Mouse (Mus musculus): Measurements from ENCODE around the gene Ube2r2. TPM values are rescaled to one million over a fixed set of nuclear protein-coding genes. Genes with fewer than 3 reads are reported as not detected.

The Ube2r2 gene
- polyA plus RNA-seq, 1 experiment from 2014 or later, result 106 TPM

GRCm38 (mm10) chr4:41189809-41190208 lies 54.3 kb downstream of the Ube2r2 start:
- 85% methylated on average over 2 of the region's 2 CpGs for WGBS
- Histone ChIP-seq H3K4me2 (no peak overlapping the region), H3K4me1 (replicated peaks) (no peaks in the 10 kb centered on the region), H3K4me3 (replicated peaks) (no peak overlapping the region), H3K27me3 (no peaks in the 10 kb centered on the region), H3K27ac (no peak overlapping the region), H3K9ac (replicated peaks) (no peak overlapping the region), H3K36me3 (peaks cover 94% of the 10 kb centered on the region), H3K9me3 (no peaks in the 10 kb centered on the region)
- no peak for ATAC-seq (ENCODE audit: insufficient number of reproducible peaks, insufficient read depth, low FRiP score, low TSS enrichment, low read depth)

- H3K9me3 ChIP-seq, result no peaks in the 10 kb centered on the region
- no peak overlapping the region for H3K4me3 ChIP-seq (replicated peaks)
- H3K9ac ChIP-seq (replicated peaks), result no peak overlapping the region
- no peak overlapping the region for H3K4me2 ChIP-seq
- H3K27me3 ChIP-seq, result no peaks in the 10 kb centered on the region
- H3K4me1 ChIP-seq (replicated peaks), result no peaks in the 10 kb centered on the region
- H3K27ac ChIP-seq, result no peak overlapping the region; the same call in 1 of the 2 replicates
- peaks cover 94% of the 10 kb centered on the region for H3K36me3 ChIP-seq
- 63% methylated on average over 14 of the region's 14 CpGs for WGBS
- ATAC-seq (ENCODE audit: insufficient number of reproducible peaks, insufficient read depth, low FRiP score, low TSS enrichment, low read depth), result no peak; the same call in 1 of the 2 replicates
These were observed 57.3 kb downstream of the Ube2r2 start for GRCm38 (mm10) chr4:41192544-41193512.

- Histone ChIP-seq H3K36me3 (peaks cover 98% of the 10 kb centered on the region), H3K4me2 (no peak overlapping the region), H3K27me3 (no peaks in the 10 kb centered on the region), H3K4me1 (replicated peaks) (no peaks in the 10 kb centered on the region), H3K9ac (replicated peaks) (no peak overlapping the region), H3K9me3 (no peaks in the 10 kb centered on the region), H3K27ac (no peak overlapping the region), H3K4me3 (replicated peaks) (no peak overlapping the region)
- 90% methylated on average over 15 of the region's 15 CpGs for WGBS
- ATAC-seq (ENCODE audit: insufficient number of reproducible peaks, insufficient read depth, low FRiP score, low TSS enrichment, low read depth), result no peak
These were observed 59.8 kb downstream of the Ube2r2 start for GRCm38 (mm10) chr4:41195328-41195727.

GRCm38 (mm10) chr4:41196861-41197610 lies 61.5 kb downstream of the Ube2r2 start:
- H3K9me3 ChIP-seq, result no peaks in the 10 kb centered on the region
- H3K36me3 ChIP-seq, result peaks cover 99% of the 10 kb centered on the region
- H3K4me3 ChIP-seq (replicated peaks), result no peak overlapping the region
- 71% methylated on average over 3 of the region's 3 CpGs for WGBS
- H3K27ac ChIP-seq, result no peak overlapping the region
- no peak for ATAC-seq (ENCODE audit: insufficient number of reproducible peaks, insufficient read depth, low FRiP score, low TSS enrichment, low read depth)
- H3K27me3 ChIP-seq, result no peaks in the 10 kb centered on the region
- H3K4me2 ChIP-seq, result no peak overlapping the region
- H3K4me1 ChIP-seq (replicated peaks), result no peaks in the 10 kb centered on the region
- H3K9ac ChIP-seq (replicated peaks), result no peak overlapping the region

- Histone ChIP-seq H3K27ac (no peak overlapping the region), H3K36me3 (peaks cover 97% of the 10 kb centered on the region), H3K9me3 (no peaks in the 10 kb centered on the region), H3K4me3 (replicated peaks) (no peak overlapping the region), H3K4me1 (replicated peaks) (no peaks in the 10 kb centered on the region), H3K27me3 (no peaks in the 10 kb centered on the region), H3K4me2 (no peak overlapping the region), H3K9ac (replicated peaks) (no peak overlapping the region)
- WGBS, result 91% methylated on average over 8 of the region's 8 CpGs
- ATAC-seq (ENCODE audit: insufficient number of reproducible peaks, insufficient read depth, low FRiP score, low TSS enrichment, low read depth), result no peak
These were observed 66.6 kb downstream of the Ube2r2 start for GRCm38 (mm10) chr4:41202135-41202534.

GRCm38 (mm10) chr4:41205751-41206150 lies 70.2 kb downstream of the Ube2r2 start:
- Histone ChIP-seq H3K9ac (replicated peaks) (no peak overlapping the region), H3K27ac (no peak overlapping the region), H3K4me3 (replicated peaks) (no peak overlapping the region), H3K9me3 (no peaks in the 10 kb centered on the region), H3K4me1 (replicated peaks) (no peaks in the 10 kb centered on the region), H3K27me3 (no peaks in the 10 kb centered on the region), H3K36me3 (peaks cover 97% of the 10 kb centered on the region), H3K4me2 (no peak overlapping the region)
- no peak for ATAC-seq (ENCODE audit: insufficient number of reproducible peaks, insufficient read depth, low FRiP score, low TSS enrichment, low read depth)
- WGBS, result 91% methylated on average over 8 of the region's 8 CpGs

GRCm38 (mm10) chr4:41208050-41208449 lies 72.5 kb downstream of the Ube2r2 start:
- no peaks in the 10 kb centered on the region for H3K4me1 ChIP-seq (replicated peaks)
- H3K4me2 ChIP-seq, result no peak overlapping the region
- ATAC-seq (ENCODE audit: insufficient number of reproducible peaks, insufficient read depth, low FRiP score, low TSS enrichment, low read depth), result no peak
- H3K27ac ChIP-seq, result no peak overlapping the region
- peaks cover 94% of the 10 kb centered on the region for H3K36me3 ChIP-seq
- no peak overlapping the region for H3K9ac ChIP-seq (replicated peaks)
- WGBS, result 88% methylated on average over 4 of the region's 4 CpGs
- no peaks in the 10 kb centered on the region for H3K9me3 ChIP-seq
- no peaks in the 10 kb centered on the region for H3K27me3 ChIP-seq
- no peak overlapping the region for H3K4me3 ChIP-seq (replicated peaks)

GRCm38 (mm10) chr4:41225412-41225811 lies 89.9 kb downstream of the Ube2r2 start:
- no peak for ATAC-seq (ENCODE audit: insufficient number of reproducible peaks, insufficient read depth, low FRiP score, low TSS enrichment, low read depth)
- Histone ChIP-seq H3K4me2 (no peak overlapping the region), H3K36me3 (peaks cover 98% of the 10 kb centered on the region), H3K4me3 (replicated peaks) (no peak overlapping the region), H3K27me3 (no peaks in the 10 kb centered on the region), H3K27ac (no peak overlapping the region), H3K9me3 (no peaks in the 10 kb centered on the region), H3K9ac (replicated peaks) (no peak overlapping the region), H3K4me1 (replicated peaks) (no peaks in the 10 kb centered on the region)
- 92% methylated on average over 1 of the region's 1 CpGs for WGBS

GRCm38 (mm10) chr4:41226351-41226750 lies 90.8 kb downstream of the Ube2r2 start:
- H3K9ac ChIP-seq (replicated peaks), result no peak overlapping the region
- 83% methylated on average over 3 of the region's 3 CpGs for WGBS
- H3K27ac ChIP-seq, result no peak overlapping the region
- H3K9me3 ChIP-seq, result no peaks in the 10 kb centered on the region
- no peak overlapping the region for H3K4me2 ChIP-seq
- no peaks in the 10 kb centered on the region for H3K4me1 ChIP-seq (replicated peaks)
- H3K36me3 ChIP-seq, result peaks cover 98% of the 10 kb centered on the region
- no peak for ATAC-seq (ENCODE audit: insufficient number of reproducible peaks, insufficient read depth, low FRiP score, low TSS enrichment, low read depth)
- H3K27me3 ChIP-seq, result no peaks in the 10 kb centered on the region
- no peak overlapping the region for H3K4me3 ChIP-seq (replicated peaks)

GRCm38 (mm10) chr4:41235621-41236020 lies 100.1 kb downstream of the Ube2r2 start:
- 94% methylated on average over 5 of the region's 5 CpGs for WGBS
- H3K9ac ChIP-seq (replicated peaks), result no peak overlapping the region

GRCm38 (mm10) chr4:41240916-41241315 lies 105.4 kb downstream of the Ube2r2 start:
- WGBS, result 83% methylated on average over 3 of the region's 3 CpGs
- Histone ChIP-seq H3K36me3 (peaks cover 47% of the 10 kb centered on the region), H3K4me2 (no peak overlapping the region), H3K4me3 (replicated peaks) (no peak overlapping the region), H3K27ac (no peak overlapping the region), H3K9me3 (no peaks in the 10 kb centered on the region), H3K4me1 (replicated peaks) (no peaks in the 10 kb centered on the region), H3K27me3 (no peaks in the 10 kb centered on the region), H3K9ac (replicated peaks) (no peak overlapping the region)
- no peak for ATAC-seq (ENCODE audit: insufficient number of reproducible peaks, insufficient read depth, low FRiP score, low TSS enrichment, low read depth)

More at GRCm38 (mm10) chr4:41235621-41236020, 100.1 kb downstream of the Ube2r2 start:
- Histone ChIP-seq H3K27me3 (no peaks in the 10 kb centered on the region), H3K4me2 (no peak overlapping the region), H3K4me3 (replicated peaks) (no peak overlapping the region), H3K27ac (no peak overlapping the region), H3K4me1 (replicated peaks) (no peaks in the 10 kb centered on the region), H3K36me3 (peaks cover 64% of the 10 kb centered on the region), H3K9me3 (no peaks in the 10 kb centered on the region)
- no peak for ATAC-seq (ENCODE audit: insufficient number of reproducible peaks, insufficient read depth, low FRiP score, low TSS enrichment, low read depth)
